Mouse (Mus musculus) megakaryocyte, embryonic 14.5 days (primary cell): Measurements from ENCODE around the gene Slc34a3.

Experiments used
- FLI1 ChIP-seq: IDR thresholded peaks from 2 replicates; pipeline ENCODE4 v1.6.1; 2012; ENCODE audit warnings: low read length, inconsistent platforms, mixed read lengths
- GATA1 ChIP-seq: IDR thresholded peaks from 3 replicates; pipeline ENCODE4 v1.6.1; 2012; ENCODE audit warnings: mixed read lengths, low read length, inconsistent platforms, borderline replicate concordance

DNA sequence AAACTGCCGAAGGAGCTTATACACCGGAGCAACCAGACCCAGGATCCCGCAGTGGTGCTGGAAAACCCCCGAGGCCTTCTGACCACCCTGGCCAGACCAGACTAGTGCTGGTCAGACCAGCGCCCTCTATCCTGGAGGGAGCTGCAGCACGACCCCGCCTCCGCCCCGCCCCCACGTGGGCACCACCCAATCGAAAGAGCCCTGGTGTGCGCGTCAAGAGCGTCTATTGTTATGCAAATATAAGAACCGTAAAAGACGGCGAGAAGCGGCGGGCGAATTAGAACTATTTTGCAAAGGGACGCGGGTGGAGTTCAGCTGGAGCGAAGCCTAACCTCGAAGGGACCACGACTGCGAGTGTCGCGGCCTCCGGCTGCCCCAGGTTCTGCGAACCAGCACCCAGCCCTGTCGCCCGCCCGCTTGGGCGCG is 53.7 kb downstream of the Slc34a3 start, which contains the start of gene Nrarp:
- TF ChIP-seq GATA1, result no peak
- TF ChIP-seq FLI1, result no peak
